Mouse (Mus musculus) CD4-positive, CD25-positive, alpha-beta regulatory T cell, adult 4 months (primary cell): Measurements from ENCODE around the gene Arid3a. TPM values are rescaled to one million over a fixed set of nuclear protein-coding genes. Genes with fewer than 3 reads are reported as not detected.

Experiments
- ATAC-seq: one replicate; pipeline ENCODE4 v1.8.0; 2017
- polyA plus RNA-seq, 2 experiments: library from polyadenylated mRNA; unstranded; fragments of 100-300 nt; shearing (Covaris generic); gene quantifications; one replicate each; pipeline ENCODE4 v1.2.1; 2017

Arid3a gene
- polyA plus RNA-seq, 2 experiments from 2014 or later: 2.7 to 3.3 TPM

DNA sequence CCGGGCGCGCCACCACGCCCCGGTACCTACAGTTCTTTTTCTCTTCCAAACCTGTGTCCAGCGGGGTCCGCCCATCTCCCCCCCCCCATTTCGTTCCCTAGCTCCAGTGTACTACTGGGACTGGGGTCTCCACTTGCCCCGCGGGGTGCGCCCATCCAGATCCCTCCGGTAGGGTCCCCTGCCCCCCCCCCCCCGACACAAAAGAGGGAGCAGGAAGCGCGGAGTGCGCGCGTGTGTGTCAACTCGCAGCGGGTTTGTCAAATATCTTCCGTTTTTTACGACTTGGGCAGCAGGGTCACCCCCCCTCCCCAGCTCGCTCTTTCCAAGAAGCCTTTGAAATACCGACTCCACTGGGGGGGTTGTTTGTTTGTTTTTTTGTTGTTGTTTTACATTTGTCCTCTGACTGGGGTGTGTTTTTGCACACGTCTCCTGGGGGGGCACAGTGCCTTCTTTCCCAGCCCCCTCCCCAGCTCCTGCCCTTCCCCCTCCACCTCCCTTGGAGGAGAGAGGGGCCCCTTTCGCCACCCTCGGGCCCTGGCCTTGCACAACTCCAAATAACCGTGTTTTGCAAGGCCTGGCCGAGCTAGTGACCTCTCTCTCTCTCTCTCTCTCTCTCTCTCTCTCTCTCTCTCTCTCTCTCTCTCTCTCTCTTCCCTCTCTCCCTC, 1.3 kb downstream of the Arid3a start:
- ATAC-seq: no peak

DNA sequence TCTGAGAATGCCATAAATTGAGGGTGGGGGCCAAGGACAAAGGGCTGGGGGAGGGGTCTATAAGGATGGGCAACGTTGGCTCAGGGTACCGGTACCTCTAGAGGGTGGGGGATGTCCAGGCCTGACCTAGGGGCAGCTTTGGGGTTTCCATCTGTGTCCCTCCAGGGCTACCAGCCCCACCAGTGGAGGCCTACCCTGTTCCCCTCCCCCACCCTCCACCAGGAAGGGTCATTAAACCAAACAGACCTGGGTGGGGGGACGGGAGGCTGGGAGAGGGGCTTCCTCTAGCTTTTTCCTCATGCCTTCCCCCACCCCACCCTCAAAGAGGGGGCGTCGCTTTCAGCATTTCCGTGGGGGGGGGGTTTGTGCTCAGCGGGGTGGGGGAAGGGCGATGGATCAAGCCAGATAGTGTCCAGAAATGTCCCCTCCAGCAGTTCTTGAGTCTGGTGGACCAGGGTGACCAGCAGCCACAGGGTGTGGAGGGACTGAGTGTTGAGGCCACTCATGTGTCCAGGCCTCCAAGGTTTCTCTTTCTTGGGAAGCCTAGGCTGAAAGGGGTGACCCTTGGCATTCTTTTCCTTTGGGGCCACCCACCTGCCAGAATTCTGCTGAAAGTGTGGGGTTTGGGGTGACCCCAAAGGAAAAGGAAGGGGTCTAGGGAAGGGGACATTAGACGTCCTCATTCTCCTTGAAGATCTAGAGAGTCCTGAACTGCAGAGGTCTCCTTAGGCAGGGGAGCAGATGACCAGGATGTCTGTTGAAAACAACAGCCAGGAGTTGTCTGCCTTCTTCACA, 2.3 kb downstream of the Arid3a start:
- no peak for ATAC-seq

DNA sequence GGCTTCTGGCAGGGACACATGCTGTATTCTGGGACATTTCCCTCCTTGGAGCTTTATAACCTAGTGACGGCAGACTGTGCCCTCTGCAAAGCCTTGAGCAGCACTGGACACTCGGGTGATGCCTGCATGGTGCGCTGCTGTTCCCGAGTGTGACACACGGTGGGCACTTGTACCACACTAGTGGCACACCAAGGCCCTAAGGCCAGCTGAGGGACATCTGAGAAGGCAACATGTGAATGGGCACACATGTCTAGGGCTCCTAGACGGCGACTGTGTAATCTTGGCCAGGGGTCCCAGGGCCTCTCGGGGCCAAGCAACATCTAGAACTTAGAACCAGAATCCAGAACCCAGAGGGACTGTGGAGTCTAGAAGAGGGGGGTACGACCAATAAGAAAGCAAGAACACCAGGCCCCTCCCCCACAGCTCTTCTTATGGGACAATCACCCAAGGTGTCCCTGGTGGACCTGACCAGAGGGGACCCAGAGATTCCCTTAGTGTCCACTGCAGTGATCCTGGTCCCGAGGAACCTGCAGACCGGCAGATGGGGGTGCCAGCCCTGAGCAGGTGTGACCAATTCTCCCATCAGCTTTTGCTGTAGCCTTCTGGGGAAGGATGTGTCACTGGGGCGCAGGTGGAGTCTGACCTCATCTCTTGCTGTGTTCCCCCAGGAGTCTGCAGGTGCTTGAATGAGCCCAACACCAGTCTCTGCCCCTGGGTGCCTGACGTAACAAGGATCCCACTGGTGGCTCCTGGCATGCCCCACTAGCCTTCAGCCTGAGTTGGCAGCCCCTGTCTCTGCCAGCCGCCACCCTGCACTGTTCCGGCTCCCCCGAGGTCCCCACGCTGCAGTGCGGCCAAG, 3.4 kb downstream of the Arid3a start:
- no peak for ATAC-seq

DNA sequence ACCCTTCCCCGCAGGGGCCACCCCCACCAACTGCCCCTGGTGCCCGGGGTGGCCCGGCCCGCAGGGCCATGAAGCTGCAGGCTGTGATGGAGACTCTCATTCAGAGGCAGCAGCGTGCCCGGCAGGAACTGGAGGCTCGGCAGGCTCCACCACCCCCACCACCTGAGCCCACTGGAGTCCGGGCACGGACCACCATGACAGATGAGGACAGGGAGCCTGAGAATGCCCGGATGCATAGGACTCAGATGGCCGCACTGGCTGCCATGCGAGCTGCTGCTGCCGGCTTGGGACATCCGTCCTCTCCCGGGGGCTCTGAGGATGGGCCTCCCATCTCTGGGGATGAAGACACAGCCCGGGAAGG, 4.0 kb downstream of the Arid3a start:
- ATAC-seq: no peak

DNA sequence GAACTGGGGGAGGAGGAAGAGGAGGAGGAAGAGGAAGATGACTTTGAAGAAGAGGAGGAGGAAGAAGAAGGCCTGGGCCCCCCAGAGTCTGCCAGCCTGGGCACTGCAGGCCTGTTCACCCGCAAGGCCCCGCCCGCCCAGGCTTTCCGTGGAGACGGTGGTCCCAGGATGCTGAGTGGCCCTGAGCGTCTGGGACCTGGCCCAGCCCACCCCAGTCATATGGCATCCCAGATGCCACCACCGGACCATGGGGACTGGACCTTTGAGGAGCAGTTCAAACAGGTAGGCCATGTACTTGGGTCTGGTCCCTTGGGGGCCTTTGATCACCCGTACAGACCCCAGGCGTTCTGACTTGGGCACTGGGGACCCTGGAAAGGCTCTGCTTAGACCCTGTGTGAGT, 5.0 kb downstream of the Arid3a start:
- ATAC-seq: no peak

DNA sequence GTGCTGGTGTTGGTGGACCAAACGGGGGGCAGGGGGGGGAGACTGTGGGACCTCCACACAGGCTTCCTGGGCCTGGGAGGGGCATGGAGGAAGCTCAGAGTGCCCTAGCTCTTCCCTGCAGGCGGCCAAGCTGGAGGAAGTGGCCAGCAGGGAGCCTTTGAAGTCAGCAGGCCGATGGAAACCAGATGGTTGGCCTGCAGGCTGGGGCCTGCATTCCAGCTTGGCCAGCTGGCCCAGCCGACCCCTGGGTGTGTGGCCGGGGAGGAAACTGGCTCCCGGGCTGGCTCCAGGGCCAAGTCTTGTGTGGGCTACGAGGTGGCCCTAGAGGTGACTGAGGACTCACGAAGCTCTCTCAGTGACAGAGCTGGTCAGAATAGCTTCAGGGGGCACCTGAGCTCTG, 5.9 kb downstream of the Arid3a start:
- no peak for ATAC-seq

DNA sequence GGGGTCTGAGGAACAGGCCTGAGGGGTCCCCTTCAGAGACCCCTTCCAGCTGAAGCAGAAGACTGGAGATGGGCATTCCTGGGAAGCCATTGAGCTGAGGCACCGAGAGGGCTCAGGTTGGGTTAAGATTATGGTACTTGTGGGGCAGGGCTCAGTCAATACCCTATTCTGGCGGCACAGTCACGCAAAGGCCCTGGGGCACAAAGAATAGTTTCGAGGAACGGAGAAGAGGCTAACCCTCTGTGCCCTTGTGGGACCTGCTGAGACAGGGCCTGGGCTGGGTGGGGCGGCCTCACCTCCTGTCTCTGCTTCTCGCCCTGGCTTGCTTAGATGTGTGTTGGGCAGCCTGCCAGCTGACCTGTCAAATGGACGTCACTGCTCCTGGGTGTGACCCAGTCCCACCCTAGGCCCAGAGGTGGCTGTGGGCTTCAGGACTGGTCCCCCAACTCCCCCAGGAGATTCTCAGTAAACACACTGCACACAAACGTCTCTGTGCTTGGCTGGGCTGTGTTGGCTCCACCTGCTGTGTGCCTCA, 6.4 kb downstream of the Arid3a start:
- no peak for ATAC-seq

DNA sequence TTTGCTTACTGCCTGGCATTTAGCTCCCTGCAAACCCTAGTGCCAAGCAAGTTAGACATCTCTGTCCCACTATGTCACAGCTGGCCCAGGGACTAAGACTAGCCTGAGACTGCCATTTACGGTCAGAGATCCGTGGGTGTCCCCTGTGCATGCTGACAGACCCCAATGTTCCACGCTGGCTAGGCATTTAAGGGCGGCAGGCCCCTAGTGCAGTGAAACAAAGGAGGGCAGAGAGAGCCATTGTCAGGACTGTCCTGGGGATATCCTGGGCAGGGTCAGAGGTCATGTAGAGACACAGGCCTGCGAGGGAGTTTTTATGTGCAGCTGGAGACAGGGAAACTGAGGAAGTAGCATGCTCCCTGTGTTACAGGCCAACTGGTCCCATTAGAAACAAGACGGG, 7.0 kb downstream of the Arid3a start:
- no peak for ATAC-seq

DNA sequence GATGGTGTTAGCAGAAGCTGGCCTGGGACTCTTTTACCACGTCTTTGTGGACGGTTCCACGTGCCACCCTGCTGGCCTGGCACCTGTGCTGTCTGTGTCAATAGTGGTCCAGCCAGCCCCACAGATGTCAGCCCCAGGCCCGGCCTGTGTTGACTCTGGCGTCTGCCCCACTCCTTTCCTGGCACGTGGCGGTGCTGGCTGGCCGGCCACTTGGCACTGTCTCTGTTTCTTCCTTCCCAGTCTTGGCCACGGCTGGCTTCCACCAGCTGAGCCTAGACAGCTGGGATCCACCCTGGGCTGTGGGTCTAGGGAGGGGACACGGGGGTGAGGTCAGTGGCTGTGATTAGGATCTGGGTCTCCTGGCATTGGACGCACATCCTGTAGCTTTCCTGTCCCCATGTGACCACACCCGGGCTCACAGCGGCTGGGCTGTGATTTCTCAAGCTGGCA, 7.5 kb downstream of the Arid3a start:
- ATAC-seq: no peak

DNA sequence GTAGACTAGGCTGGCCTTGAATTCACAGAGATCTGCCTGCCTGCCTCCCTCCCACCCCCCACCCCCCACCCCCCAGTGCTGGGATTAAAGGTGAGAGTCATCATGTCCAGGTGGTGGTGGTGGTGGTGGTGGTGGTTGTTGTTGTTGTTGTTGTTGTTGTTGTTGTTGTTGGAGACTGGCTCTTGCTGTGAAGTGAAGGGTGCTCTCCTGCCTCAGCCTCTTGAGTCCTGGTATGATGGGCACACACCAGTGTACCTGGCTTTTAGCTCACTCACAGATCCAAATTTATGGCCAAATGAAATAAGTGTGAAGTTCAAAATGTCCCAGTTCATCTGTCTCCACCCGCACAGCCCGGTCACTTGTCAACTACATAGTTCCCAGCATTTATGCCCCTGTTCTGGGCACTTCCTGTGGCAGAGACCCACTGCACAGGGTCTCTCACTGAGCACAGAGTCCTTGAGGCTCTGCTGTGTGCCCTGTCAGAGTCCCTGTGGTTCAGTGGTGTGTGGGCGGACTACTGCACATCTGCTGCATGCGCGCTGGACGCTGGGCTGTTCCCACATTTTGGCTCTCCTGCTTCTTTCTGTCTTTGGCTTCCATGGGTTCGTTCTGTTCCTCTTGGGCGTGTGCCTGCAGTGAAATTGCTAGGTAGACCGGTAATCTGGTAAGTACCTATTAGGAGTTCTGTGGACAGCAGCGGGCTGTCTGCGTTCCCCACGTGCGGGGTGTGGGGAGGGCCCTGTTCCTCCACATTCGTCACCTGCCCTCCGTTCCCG, 8.1 kb downstream of the Arid3a start:
- no peak for ATAC-seq

DNA sequence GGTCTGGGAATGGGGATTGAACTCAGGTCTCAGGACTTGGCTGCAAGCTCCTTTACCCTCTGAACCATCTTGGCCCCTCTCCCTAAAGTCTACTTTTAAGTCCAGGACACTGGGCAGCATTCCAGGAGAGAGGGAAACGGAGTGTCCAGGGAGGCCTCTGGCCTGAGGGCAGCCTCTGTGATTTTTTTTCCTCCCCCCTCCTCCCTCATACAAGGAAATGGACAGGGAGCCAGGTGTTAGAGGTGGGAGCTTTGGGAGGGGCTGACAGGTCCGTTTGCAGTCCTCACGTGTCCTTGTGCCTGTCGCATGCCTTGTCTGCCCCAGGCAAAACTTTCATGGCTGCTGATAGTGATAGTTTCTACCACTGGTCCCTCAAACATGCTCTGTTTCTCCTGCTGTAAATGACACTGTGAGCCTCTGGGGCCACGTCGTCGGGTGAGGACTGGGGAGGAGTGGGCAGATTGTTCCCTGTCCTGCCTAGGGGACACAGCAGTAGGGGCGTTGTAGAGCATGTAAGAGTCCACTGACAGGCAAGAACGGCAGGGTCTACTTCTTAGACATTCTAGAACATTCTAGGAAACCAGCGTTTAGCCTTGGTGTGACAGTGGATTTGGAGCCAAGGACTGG, 9.6 kb downstream of the Arid3a start:
- ATAC-seq: no peak

DNA sequence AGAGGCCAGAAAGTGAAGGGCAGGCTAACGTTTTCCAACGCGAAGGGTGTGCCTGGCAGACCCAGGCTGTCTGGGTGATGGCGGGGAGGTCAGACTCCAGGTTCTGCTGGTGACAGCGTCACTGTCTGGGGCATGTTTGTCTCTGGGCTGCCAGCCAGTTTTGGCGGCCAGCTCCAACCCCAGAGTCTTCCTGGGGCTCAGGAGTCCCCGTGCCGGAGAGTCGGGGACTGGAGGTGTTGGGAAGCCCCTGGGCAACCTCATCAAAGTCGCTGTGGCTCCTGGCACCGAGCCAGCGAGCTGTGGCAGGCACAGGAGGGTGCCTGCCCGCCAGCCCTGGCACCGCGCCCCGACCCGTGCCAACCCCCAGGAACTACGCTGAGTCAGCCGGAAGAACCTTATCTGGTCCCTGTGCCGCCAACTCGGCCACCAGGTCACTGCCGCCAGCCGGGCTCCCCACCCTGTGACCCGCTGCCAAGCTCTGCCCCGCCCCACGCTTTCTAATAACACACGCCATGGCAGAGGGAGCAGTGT, 10.1 kb downstream of the Arid3a start:
- peak; percentile 90 for ATAC-seq

DNA sequence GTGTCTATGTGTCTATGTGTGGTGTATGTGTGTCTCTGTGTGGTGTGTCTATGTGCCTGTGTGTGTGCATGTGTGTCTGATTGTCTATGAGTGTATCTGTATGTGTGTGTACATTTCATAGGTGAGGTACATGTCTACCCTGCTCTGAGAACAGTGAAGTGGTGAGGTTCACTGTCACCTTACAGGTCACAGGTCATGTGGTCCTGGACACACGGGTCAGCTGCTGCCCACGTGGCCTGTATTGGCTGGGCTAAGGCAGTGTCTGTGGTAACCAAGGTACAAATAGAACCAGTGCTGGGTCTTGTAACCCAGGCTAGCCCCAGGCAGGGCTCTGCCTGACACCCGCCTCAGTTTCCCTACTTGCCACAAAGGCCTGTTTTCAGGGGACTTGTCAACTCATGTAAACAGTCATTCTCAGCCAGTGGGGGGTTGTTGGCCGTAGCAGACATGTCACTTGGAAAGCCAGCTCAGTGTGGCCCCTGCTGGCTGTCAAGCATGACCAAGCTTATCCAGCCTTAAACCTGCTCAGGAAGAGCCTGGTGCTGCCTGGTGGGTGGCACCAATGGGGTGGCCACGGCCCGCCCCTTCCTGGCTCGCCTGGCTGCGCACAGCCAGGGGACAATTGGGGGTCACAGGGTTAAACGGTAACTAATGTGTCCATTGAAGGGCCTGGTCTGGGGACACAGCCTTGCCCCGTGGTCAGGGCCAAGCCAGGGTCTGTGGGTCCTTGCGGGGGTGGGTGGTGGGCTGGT, 11.1 kb downstream of the Arid3a start:
- ATAC-seq: no peak

DNA sequence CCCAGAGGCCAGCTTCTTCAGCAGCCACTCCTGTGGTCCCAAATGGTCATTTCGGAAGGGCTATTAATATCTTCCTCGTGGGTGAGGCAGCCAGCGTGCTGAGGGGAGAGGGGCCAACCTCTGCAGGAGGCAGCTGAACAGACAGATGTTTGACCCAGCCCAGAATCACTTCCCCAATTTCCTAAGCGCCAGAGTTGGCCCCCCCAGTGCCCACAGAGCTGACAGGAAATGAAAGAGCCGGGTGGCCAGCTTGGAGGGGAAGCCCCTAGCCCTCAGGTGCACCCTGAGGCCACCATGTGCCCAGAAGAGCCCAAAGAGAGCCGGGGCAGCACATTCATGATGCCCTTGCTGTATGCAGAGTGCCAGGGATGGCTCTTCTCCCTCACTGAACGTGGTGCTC, 13.9 kb downstream of the Arid3a start:
- no peak for ATAC-seq

DNA sequence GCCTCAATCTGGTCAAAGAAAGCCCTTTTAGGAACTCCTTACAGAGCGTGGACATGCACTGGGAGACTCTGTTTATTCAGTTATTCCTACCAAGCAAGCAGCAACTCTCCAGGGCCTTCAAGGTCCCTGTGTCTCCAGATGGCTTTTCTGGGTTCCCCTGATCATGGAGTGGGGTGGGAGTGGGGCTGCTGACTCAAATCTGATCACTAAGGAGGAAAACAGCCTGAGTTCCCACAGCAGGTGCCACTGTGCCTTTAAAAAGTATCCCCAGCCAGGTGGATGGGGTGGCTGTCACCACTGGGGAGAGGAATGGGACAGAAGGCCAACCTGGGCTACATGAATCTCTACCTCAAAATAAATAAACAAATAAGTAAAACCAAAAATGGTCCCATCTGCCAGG, 16.1 kb downstream of the Arid3a start:
- no peak for ATAC-seq

DNA sequence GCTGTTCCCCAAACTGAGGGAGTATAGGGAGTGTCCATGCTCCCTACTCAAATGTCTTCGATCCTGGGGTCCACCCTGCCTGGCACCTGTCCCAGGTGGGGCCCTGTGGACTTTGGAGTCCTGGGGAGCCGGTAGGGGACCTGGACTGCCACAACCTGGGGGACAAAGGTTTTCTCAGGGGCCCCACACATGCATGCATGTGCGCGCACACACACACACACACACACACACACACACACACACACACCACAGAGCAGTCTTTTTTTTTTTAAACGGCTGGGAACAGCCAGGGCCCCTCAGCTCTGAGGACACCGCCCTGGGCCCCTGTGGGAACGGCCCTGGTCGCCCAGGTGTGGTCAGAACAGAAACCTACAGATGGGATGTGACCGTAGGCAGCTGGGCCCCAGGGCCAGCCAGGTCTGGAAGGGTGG, 16.6 kb downstream of the Arid3a start:
- ATAC-seq: no peak

DNA sequence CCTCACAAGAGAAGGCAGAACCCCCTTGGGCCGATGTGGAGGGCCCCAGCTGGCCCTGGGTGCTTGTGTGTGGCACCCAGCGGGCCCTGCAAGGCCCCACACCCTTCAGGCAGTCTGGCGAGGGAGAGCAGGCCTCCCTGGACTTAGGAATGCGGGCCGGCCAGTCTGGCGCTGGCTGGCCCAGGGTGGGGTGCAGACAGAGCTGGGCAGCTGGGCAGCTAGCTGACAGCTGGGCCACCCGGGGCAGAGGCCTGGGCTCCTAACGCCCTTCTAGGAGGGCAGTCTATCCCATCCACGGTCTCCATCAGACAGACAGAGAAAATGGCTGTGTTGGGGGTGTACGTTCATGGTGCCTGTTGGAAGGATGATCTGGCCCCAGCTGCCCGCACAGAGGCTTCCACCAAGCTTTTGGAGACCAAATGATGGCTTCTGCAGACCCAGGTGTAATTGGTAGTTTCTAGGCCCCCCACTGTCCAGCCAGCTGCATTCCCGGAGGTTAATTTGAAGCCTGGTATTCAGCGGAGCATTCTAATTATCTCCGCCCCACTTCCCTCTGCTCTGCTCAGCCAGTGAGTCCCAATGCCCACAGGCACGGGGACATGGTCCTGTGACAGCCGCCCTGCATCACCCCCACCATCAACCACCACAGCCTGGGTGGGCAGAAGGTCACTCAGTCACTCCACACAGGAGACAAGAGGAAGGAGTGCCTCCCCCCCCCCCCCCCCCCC, 18.8 kb downstream of the Arid3a start:
- no peak for ATAC-seq

DNA sequence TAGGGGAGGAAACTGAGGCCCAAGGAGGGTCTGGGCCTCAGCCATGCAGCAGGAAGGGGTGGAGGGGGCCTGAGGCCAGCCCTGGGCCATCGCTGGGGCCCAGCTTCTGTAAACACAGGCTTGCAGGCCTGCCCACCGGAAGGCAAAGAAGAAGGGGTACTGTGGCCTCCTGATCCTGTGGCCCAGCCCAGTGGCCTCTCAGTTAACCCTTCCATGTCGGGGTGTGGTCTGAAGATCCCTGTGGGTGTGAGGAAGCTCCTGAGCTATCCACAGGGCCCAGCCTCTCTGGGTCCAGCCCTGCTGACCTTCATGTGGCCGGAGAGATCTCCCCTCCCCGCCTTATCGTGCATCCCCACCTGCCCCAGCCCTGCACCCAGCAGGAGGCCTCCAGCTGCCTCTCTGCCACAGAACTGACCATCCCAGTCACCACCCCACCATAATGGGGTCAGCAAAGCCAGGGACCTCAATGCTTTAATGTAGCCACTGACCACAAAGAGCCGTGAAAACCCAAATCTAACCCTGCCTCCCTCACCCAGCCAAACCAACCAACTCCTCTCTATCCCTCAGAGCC, 20.0 kb downstream of the Arid3a start:
- no peak for ATAC-seq

DNA sequence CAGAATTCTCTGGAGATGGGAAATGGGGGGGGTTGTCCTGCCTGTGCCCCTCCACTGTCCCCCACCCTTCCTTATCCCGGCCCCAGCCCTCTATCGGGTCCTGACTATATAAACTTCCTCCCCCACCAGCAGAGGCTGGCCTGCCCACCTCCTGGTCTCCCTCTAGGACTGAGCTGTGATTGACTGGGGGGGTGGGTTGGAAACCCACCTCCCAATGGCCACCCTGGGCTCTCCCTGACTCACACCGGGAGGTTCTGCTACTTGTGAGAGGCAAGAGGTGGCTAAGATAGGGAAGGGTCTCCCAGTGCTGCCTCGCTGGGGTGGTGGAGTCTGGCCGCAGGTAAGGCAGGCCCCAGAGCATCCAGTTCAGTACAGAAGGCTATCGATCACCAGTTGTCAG, 20.7 kb downstream of the Arid3a start:
- ATAC-seq: no peak

DNA sequence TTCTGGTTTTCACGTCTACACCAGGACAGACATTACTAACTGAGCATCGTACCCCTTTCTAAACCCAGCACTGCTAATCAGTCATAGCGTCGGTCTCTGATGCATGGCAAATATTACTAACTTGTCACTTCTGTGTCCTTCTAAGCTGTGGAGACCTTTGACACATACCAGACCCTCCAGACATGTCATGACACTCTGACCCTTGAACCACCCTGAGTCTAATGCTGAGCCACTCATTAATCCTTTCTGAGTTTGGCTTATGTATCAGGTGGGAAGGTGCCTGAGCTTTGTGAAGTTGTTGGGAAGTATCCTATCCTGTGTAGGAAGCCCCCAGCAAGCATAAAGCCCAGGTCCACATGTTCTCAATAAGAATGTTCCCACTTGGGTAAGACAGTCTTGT, 23.0 kb downstream of the Arid3a start:
- ATAC-seq: no peak
